ENCODE assay signal across 26 mouse cellular contexts in genomic region chr5:100378981-100379380, GRCm38 (mm10). TPM values are rescaled to one million over a fixed set of nuclear protein-coding genes. Genes with fewer than 3 reads are reported as not detected.
DNase-seq lines count a peak whose midpoint lies in the region; ATAC-seq and TF ChIP-seq lines count a peak whose summit lies in the region.
"Had no signal": no experiment of that assay in that cellular context is flagged by ENCODE, and none has a peak within 500 bp of the region (broad histone marks: within the 10 kb centered on the region; RNA-seq: fewer than 3 reads in every experiment).

No protein-coding gene starts in this region.

- peak overlapping the region; percentile 98 for H3K27ac ChIP-seq in intestine, postnatal 0 days (ENCODE audit: low read depth, low read length)
- no peak overlapping the region for H3K27ac ChIP-seq in intestine, embryonic 16.5 days (ENCODE audit: low read length)
- H3K27ac ChIP-seq in small intestine, adult 2 months (ENCODE audit: insufficient read depth, low read depth, low read length), result peak overlapping the region; percentile 99
- no peak overlapping the region for H3K27ac ChIP-seq in kidney, embryonic 16.5 days (ENCODE audit: low read length)
- H3K27ac ChIP-seq: embryonic facial prominence, embryonic 10.5 days; embryonic facial prominence, embryonic 13.5 days; forebrain, embryonic 12.5 days; forebrain, embryonic 15.5 days; heart, adult 2 months; heart, embryonic 10.5 days; heart, embryonic 13.5 days; hindbrain, embryonic 12.5 days; hindbrain, embryonic 15.5 days had no signal

- H3K9me3 ChIP-seq in intestine, postnatal 0 days (ENCODE audit: control insufficient read depth), result no peaks in the 10 kb centered on the region
- H3K9me3 ChIP-seq in intestine, embryonic 16.5 days (ENCODE audit: control insufficient read depth, low read length), result no peaks in the 10 kb centered on the region
- no peaks in the 10 kb centered on the region for H3K9me3 ChIP-seq in kidney, embryonic 16.5 days (ENCODE audit: low read length)
- H3K9me3 ChIP-seq: embryonic facial prominence, embryonic 10.5 days; embryonic facial prominence, embryonic 13.5 days; forebrain, embryonic 12.5 days; forebrain, embryonic 15.5 days; heart, embryonic 10.5 days; heart, embryonic 13.5 days; hindbrain, embryonic 12.5 days; hindbrain, embryonic 15.5 days had no signal

- no peak for TF ChIP-seq CTCF in intestine, postnatal 0 days (IDR thresholded peaks at IDR 0.05; ENCODE audit: low read depth)
- no peak for TF ChIP-seq CTCF in small intestine, adult 2 months (IDR thresholded peaks at IDR 0.05; ENCODE audit: extremely low read depth, insufficient read length, insufficient replicate concordance, low read depth, low read length)

- no peaks in the 10 kb centered on the region for H3K27me3 ChIP-seq in intestine, postnatal 0 days (replicated peaks; ENCODE audit: control insufficient read depth, insufficient read depth, low read length)
- no peaks in the 10 kb centered on the region for H3K27me3 ChIP-seq in intestine, embryonic 16.5 days (replicated peaks; ENCODE audit: control insufficient read depth, insufficient read depth, low read length)
- no peaks in the 10 kb centered on the region for H3K27me3 ChIP-seq in small intestine, adult 2 months (ENCODE audit: control insufficient read depth, insufficient read depth, low read length)
- no peaks in the 10 kb centered on the region for H3K27me3 ChIP-seq in kidney, embryonic 16.5 days (ENCODE audit: insufficient read depth, low read length)
- H3K27me3 ChIP-seq: embryonic facial prominence, embryonic 13.5 days; forebrain, embryonic 12.5 days; forebrain, embryonic 15.5 days; heart, embryonic 13.5 days; hindbrain, embryonic 12.5 days; hindbrain, embryonic 15.5 days had no signal

- no peak overlapping the region for H3K9ac ChIP-seq in intestine, postnatal 0 days (ENCODE audit: low read depth, low read length)
- H3K9ac ChIP-seq in intestine, embryonic 16.5 days (ENCODE audit: low read depth, low read length), result no peak overlapping the region
- no peak overlapping the region for H3K9ac ChIP-seq in kidney, embryonic 16.5 days (replicated peaks; ENCODE audit: low read length)
- H3K9ac ChIP-seq: embryonic facial prominence, embryonic 13.5 days; forebrain, embryonic 12.5 days; forebrain, embryonic 15.5 days; heart, embryonic 13.5 days; hindbrain, embryonic 12.5 days; hindbrain, embryonic 15.5 days had no signal

- H3K4me3 ChIP-seq in intestine, postnatal 0 days (ENCODE audit: low read depth, low read length), result no peak overlapping the region
- no peak overlapping the region for H3K4me3 ChIP-seq in intestine, embryonic 16.5 days (ENCODE audit: low read length)
- no peak overlapping the region for H3K4me3 ChIP-seq in small intestine, adult 2 months (ENCODE audit: low read depth, low read length)
- no peak overlapping the region for H3K4me3 ChIP-seq in kidney, embryonic 16.5 days (ENCODE audit: low read length)
- H3K4me3 ChIP-seq: embryonic facial prominence, embryonic 10.5 days; embryonic facial prominence, embryonic 13.5 days; erythroblast, embryonic 14.5 days; forebrain, embryonic 12.5 days; forebrain, embryonic 15.5 days; heart, adult 2 months; heart, embryonic 10.5 days; heart, embryonic 13.5 days; hindbrain, embryonic 12.5 days; hindbrain, embryonic 15.5 days had no signal

- 80% methylated on average over 2 of the region's 2 CpGs for WGBS in intestine, postnatal 0 days
- WGBS in intestine, embryonic 16.5 days, result 91% methylated on average over 2 of the region's 2 CpGs
- WGBS in small intestine, adult 2 months, result 66% methylated on average over 2 of the region's 2 CpGs
- WGBS in kidney, embryonic 16.5 days, result 86% methylated on average over 2 of the region's 2 CpGs

- peaks cover 89% of the 10 kb centered on the region for H3K36me3 ChIP-seq in intestine, postnatal 0 days (ENCODE audit: control insufficient read depth, insufficient read depth)
- peaks cover 39% of the 10 kb centered on the region for H3K36me3 ChIP-seq in intestine, embryonic 16.5 days (ENCODE audit: control insufficient read depth, insufficient read depth, low read length)
- peaks cover 81% of the 10 kb centered on the region for H3K36me3 ChIP-seq in small intestine, adult 2 months (ENCODE audit: control insufficient read depth, insufficient read depth, low read length)
- peaks cover 81% of the 10 kb centered on the region for H3K36me3 ChIP-seq in kidney, embryonic 16.5 days (ENCODE audit: insufficient read depth, low read length)

- peak; percentile 57 to 83 for DNase-seq in adrenal gland, adult (ENCODE audit: inconsistent age in 2 of 2, low spot score in 1 of 2)
- no peak for DNase-seq in adrenal gland, adult 18-20 months (ENCODE audit: low spot score in 2 of 2)
- DNase-seq in adrenal gland, postnatal 14 days, result peak; percentile 28
- DNase-seq in adrenal gland, postnatal 4 days (ENCODE audit: low spot score in 2 of 2), result no peak
- DNase-seq: cerebellum, adult 11-12 months; cerebellum, adult 8-10 months; cerebellum, postnatal 10 days; cerebellum, postnatal 36 days; embryo, embryonic 11 days; gastrocnemius, postnatal 14 days; heart, adult 2 months; kidney, adult 18-20 months had no signal

- H3K4me1 ChIP-seq in intestine, postnatal 0 days (replicated peaks; ENCODE audit: control insufficient read depth, insufficient read depth, low read length), result peaks cover 2% of the 10 kb centered on the region; the same call in 1 of the 2 replicates
- peaks cover 9% of the 10 kb centered on the region; the same call in 1 of the 2 replicates for H3K4me1 ChIP-seq in intestine, embryonic 16.5 days (ENCODE audit: control insufficient read depth, insufficient read depth, low read length)
- peaks cover 35% of the 10 kb centered on the region; the same call in 1 of the 2 replicates for H3K4me1 ChIP-seq in small intestine, adult 2 months (ENCODE audit: control insufficient read depth, insufficient read depth, insufficient read length, low read length)
- no peaks in the 10 kb centered on the region for H3K4me1 ChIP-seq in kidney, embryonic 16.5 days (ENCODE audit: insufficient read depth, low read length)
- H3K4me1 ChIP-seq: embryonic facial prominence, embryonic 10.5 days; embryonic facial prominence, embryonic 13.5 days; forebrain, embryonic 12.5 days; forebrain, embryonic 15.5 days; heart, embryonic 10.5 days; heart, embryonic 13.5 days; hindbrain, embryonic 12.5 days; hindbrain, embryonic 15.5 days had no signal

- no peak for ATAC-seq in intestine, postnatal 0 days
- ATAC-seq in intestine, embryonic 16.5 days, result no peak
- no peak for ATAC-seq in kidney, embryonic 16.5 days (ENCODE audit: low FRiP score, low TSS enrichment)
- ATAC-seq: activated CD4-positive, CD25-positive, alpha-beta regulatory T cell, adult 4 months; forebrain, embryonic 15.5 days had no signal

- TF ChIP-seq POLR2A in small intestine, adult 2 months (IDR thresholded peaks at IDR 0.05; ENCODE audit: low read depth, low read length), result no peak

- no peak overlapping the region for H3K4me2 ChIP-seq in intestine, postnatal 0 days (replicated peaks; ENCODE audit: low read depth)
- H3K4me2 ChIP-seq in intestine, embryonic 16.5 days (ENCODE audit: low read depth, low read length), result no peak overlapping the region
- no peak overlapping the region for H3K4me2 ChIP-seq in kidney, embryonic 16.5 days (replicated peaks; ENCODE audit: low read depth, low read length)
- H3K4me2 ChIP-seq: embryonic facial prominence, embryonic 13.5 days; forebrain, embryonic 12.5 days; forebrain, embryonic 15.5 days; heart, embryonic 13.5 days; hindbrain, embryonic 12.5 days; hindbrain, embryonic 15.5 days had no signal

RNA-seq across cellular contexts. Expression of gene Sec31a, which starts 37.1 kb away (rescaled TPM):
- total RNA-seq in adrenal gland, adult 18-20 months (2021), result 100 to 1,000 TPM; 157 to 164 TPM
- total RNA-seq in adrenal gland, postnatal 14 days (2021), result 160 and 173 TPM in 2 replicates
- 100 to 1,000 TPM; 155 to 171 TPM for total RNA-seq in adrenal gland, postnatal 4 days (2021)
- polyA plus RNA-seq in intestine, postnatal 0 days (2015; fragmentation: Nextera tagmentation; extraction: Ambion mirVana), result 230 and 242 TPM in 2 replicates
- 183 and 215 TPM in 2 replicates for polyA plus RNA-seq in intestine, embryonic 16.5 days (2015; fragmentation: Nextera tagmentation; extraction: Ambion mirVana)
- 331 and 688 TPM in 2 replicates for polyA plus RNA-seq in small intestine, adult 2 months (2012; rRNA removed)
- polyA plus RNA-seq in kidney, embryonic 16.5 days (2015; fragmentation: Nextera tagmentation; extraction: Ambion mirVana), result 174 and 191 TPM in 2 replicates

Comparison
In these comparisons a context has a peak if more than half of its experiments do, and no peak if none do; other contexts are left out.
1. DNase-seq: peak in adrenal gland, adult (2 of 2) and adrenal gland, postnatal 14 days (single experiment); none in adrenal gland, adult 18-20 months (0 of 2) and adrenal gland, postnatal 4 days (0 of 2).
2. H3K27ac ChIP-seq: peak in intestine, postnatal 0 days (single experiment) and small intestine, adult 2 months (single experiment); none in intestine, embryonic 16.5 days (single experiment) and kidney, embryonic 16.5 days (single experiment).